Mouse (Mus musculus): ENCODE measurements around the gene Vash2. TPM values are rescaled to one million over a fixed set of nuclear protein-coding genes. Genes with fewer than 3 reads are reported as not detected.

Vash2 gene
- total and polyA plus RNA-seq, 2 experiments: under 0.01 TPM; not detected in 1

DNA sequence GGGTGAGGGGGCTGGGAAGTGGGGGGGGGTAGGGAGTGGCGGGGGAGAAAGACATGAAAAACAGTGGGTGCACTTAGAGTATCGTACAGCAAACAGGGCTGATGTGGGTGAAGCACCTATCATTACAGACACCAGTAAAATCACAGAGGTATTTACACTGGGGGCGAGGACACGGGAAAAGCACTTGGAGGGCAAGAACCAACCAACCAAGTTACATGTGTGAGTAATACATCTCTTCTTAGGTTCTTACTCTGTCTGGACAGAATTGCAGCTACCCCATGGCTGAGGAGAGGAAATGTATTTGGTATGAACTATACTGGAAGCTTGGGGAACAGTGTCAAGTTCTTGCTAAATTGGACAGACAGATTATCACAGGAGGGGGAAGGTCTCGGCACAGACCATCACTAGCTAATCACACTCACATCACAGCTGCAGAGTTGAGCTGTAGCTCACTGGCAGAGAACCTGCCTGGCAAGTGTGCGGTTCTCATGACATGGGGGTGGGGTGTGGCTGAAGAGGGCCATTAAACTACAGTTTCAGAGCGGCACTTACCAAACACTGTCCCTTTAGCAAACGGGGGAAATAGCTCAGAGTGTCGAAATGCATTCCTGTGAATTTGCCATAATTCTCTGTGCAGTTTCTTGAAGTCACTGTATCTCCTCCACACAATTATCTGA is 80.1 kb downstream of the Vash2 start:
- no peak overlapping the region for H3K27ac ChIP-seq (replicated peaks; ENCODE audit: insufficient read depth, low read depth, low read length)
- no peaks in the 10 kb centered on the region; the same call in 1 of the 2 replicates for H3K79me2 ChIP-seq (ENCODE audit: control insufficient read depth, insufficient read depth, low read length)
- DNase-seq (ENCODE audit: extremely low read depth, low read depth, low spot score): no peak
- no peak overlapping the region for H3K4me3 ChIP-seq (ENCODE audit: insufficient read depth, low read depth, low read length)
- TF ChIP-seq CTCF (IDR thresholded peaks at IDR 0.05; ENCODE audit: low read depth, low read length): no peak
- TF ChIP-seq POLR2A (IDR thresholded peaks at IDR 0.05; ENCODE audit: extremely low read depth, insufficient read depth, low read length): no peak
- peaks cover 16% of the 10 kb centered on the region for H3K36me3 ChIP-seq (ENCODE audit: control insufficient read depth, insufficient read depth, low read length)
- H3K27me3 ChIP-seq (ENCODE audit: control insufficient read depth, insufficient read depth, low read length): no peaks in the 10 kb centered on the region
- H3K9ac ChIP-seq (ENCODE audit: low read depth, low read length): no peak overlapping the region
- H3K4me1 ChIP-seq (ENCODE audit: control insufficient read depth, insufficient read depth, low read length): no peaks in the 10 kb centered on the region
- 87% methylated on average over 9 of the region's 9 CpGs for WGBS

DNA sequence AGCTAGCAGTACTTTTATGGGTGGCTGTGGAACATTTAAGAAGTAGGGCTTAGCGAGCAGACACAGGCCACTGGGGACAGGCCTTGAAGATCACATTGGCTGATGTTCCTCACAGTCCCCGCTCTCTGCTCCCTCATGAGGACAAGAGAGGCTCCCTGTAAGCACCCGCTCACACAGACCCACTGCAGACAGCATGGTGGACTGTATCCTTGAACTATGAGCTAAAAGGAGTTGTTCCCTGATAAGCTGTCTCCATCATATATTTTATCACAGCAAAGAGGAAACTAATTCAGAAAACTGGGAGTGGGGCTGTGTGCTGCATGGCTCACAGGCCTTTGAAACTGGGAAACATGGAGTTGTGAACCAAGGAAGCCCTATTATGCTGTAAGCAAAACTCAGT is 80.9 kb downstream of the Vash2 start:
- 99% methylated on average over 3 of the region's 3 CpGs for WGBS
- no peak overlapping the region for H3K27ac ChIP-seq (replicated peaks; ENCODE audit: insufficient read depth, low read depth, low read length)
- no peaks in the 10 kb centered on the region; the same call in 1 of the 2 replicates for H3K79me2 ChIP-seq (ENCODE audit: control insufficient read depth, insufficient read depth, low read length)
- H3K4me3 ChIP-seq (ENCODE audit: insufficient read depth, low read depth, low read length): no peak overlapping the region
- no peaks in the 10 kb centered on the region for H3K4me1 ChIP-seq (ENCODE audit: control insufficient read depth, insufficient read depth, low read length)
- H3K36me3 ChIP-seq (ENCODE audit: control insufficient read depth, insufficient read depth, low read length): peaks cover 9% of the 10 kb centered on the region
- no peak for TF ChIP-seq CTCF (IDR thresholded peaks at IDR 0.05; ENCODE audit: low read depth, low read length)
- TF ChIP-seq POLR2A (IDR thresholded peaks at IDR 0.05; ENCODE audit: extremely low read depth, insufficient read depth, low read length): no peak
- no peak for DNase-seq (ENCODE audit: extremely low read depth, low read depth, low spot score)
- no peak overlapping the region for H3K9ac ChIP-seq (ENCODE audit: low read depth, low read length)
- H3K27me3 ChIP-seq (ENCODE audit: control insufficient read depth, insufficient read depth, low read length): no peaks in the 10 kb centered on the region

Other genes starting within 250 kb of the Vash2 start
- 9.2 and 12.6 TPM in 2 replicates for gene Rps6kc1, start 67.5 kb downstream of the Vash2 start, total RNA-seq (2014; rRNA removed)
- gene Rps6kc1, start 67.5 kb downstream of the Vash2 start, polyA plus RNA-seq (2012; rRNA removed): 5.7 and 8.1 TPM in 2 replicates
- gene Angel2, start 54.2 kb downstream of the Vash2 start, total RNA-seq (2014; rRNA removed): 20.4 and 20.7 TPM in 2 replicates
- gene Angel2, start 54.2 kb downstream of the Vash2 start, polyA plus RNA-seq (2012; rRNA removed): 11.4 and 11.7 TPM in 2 replicates
- 4.0 and 4.1 TPM in 2 replicates for gene Flvcr1, start 46.9 kb upstream of the Vash2 start, total RNA-seq (2014; rRNA removed)
- 2.1 and 2.7 TPM in 2 replicates for gene Flvcr1, start 46.9 kb upstream of the Vash2 start, polyA plus RNA-seq (2012; rRNA removed)
- not detected in 2 replicates for gene Spata45, start 57.3 kb upstream of the Vash2 start, total RNA-seq (2014; rRNA removed)
- not detected in 2 replicates for gene Spata45, start 57.3 kb upstream of the Vash2 start, polyA plus RNA-seq (2012; rRNA removed)
- gene Tatdn3, start 83.6 kb upstream of the Vash2 start, total RNA-seq (2014; rRNA removed): 9.3 and 16.3 TPM in 2 replicates
- gene Tatdn3, start 83.6 kb upstream of the Vash2 start, polyA plus RNA-seq (2012; rRNA removed): 5.0 and 9.4 TPM in 2 replicates
- gene Nsl1, start 83.7 kb upstream of the Vash2 start, total RNA-seq (2014; rRNA removed): 0.34 and 0.46 TPM in 2 replicates
- gene Nsl1, start 83.7 kb upstream of the Vash2 start, polyA plus RNA-seq (2012; rRNA removed): 0.04 and 0.11 TPM in 2 replicates
- gene Batf3, start 118.6 kb upstream of the Vash2 start, total RNA-seq (2014; rRNA removed): 1.6 and 2.2 TPM in 2 replicates
- gene Batf3, start 118.6 kb upstream of the Vash2 start, polyA plus RNA-seq (2012; rRNA removed): 2.5 and 2.9 TPM in 2 replicates
- not detected in 2 replicates for gene Fam71a, start 185.5 kb upstream of the Vash2 start, total RNA-seq (2014; rRNA removed)
- not detected in 2 replicates for gene Fam71a, start 185.5 kb upstream of the Vash2 start, polyA plus RNA-seq (2012; rRNA removed)
- 0.55 and 1.1 TPM in 2 replicates for gene Atf3, start 238.7 kb upstream of the Vash2 start, total RNA-seq (2014; rRNA removed)
- gene Atf3, start 238.7 kb upstream of the Vash2 start, polyA plus RNA-seq (2012; rRNA removed): 0.55 and 0.81 TPM in 2 replicates